Mouse (Mus musculus): Measurements from ENCODE around the gene Fndc5. TPM values are rescaled to one million over a fixed set of nuclear protein-coding genes. Genes with fewer than 3 reads are reported as not detected.

Fndc5 gene
- polyA plus RNA-seq, 1 experiment from 2014 or later: 5.6 TPM

GRCm38 (mm10) chr4:129125736-129126451 is 10.9 kb upstream of the Fndc5 start:
- Histone ChIP-seq H3K27ac (replicated peaks) (no peak overlapping the region), H3K4me2 (peak overlapping the region; percentile 62), H3K4me1 (peaks cover 48% of the 10 kb centered on the region), H3K9ac (no peak overlapping the region), H3K9me3 (no peaks in the 10 kb centered on the region), H3K36me3 (no peaks in the 10 kb centered on the region), H3K27me3 (replicated peaks) (peaks cover 87% of the 10 kb centered on the region), H3K4me3 (peak overlapping the region; percentile 34)
- 7% methylated on average over 19 of the region's 19 CpGs for WGBS
- ATAC-seq (ENCODE audit: extremely low read depth, insufficient number of reproducible peaks, low FRiP score, low TSS enrichment): no peak

- H3K36me3 ChIP-seq: no peaks in the 10 kb centered on the region
- H3K27ac ChIP-seq (replicated peaks): no peak overlapping the region
- ATAC-seq (ENCODE audit: extremely low read depth, insufficient number of reproducible peaks, low FRiP score, low TSS enrichment): no peak
- no peak overlapping the region for H3K4me2 ChIP-seq
- H3K27me3 ChIP-seq (replicated peaks): peaks cover 78% of the 10 kb centered on the region
- H3K4me1 ChIP-seq: peaks cover 42% of the 10 kb centered on the region
- H3K9ac ChIP-seq: no peak overlapping the region
- H3K9me3 ChIP-seq: no peaks in the 10 kb centered on the region
- WGBS: 44% methylated on average over 13 of the region's 13 CpGs
- no peak overlapping the region for H3K4me3 ChIP-seq
Observed at GRCm38 (mm10) chr4:129128582-129129338, 8.0 kb upstream of the Fndc5 start.

GRCm38 (mm10) chr4:129129387-129129786 is 7.4 kb upstream of the Fndc5 start:
- no peak for ATAC-seq (ENCODE audit: extremely low read depth, insufficient number of reproducible peaks, low FRiP score, low TSS enrichment)
- Histone ChIP-seq H3K36me3 (no peaks in the 10 kb centered on the region), H3K9me3 (no peaks in the 10 kb centered on the region), H3K27ac (replicated peaks) (no peak overlapping the region), H3K27me3 (replicated peaks) (peaks cover 71% of the 10 kb centered on the region), H3K4me1 (peaks cover 42% of the 10 kb centered on the region), H3K4me2 (no peak overlapping the region), H3K9ac (no peak overlapping the region), H3K4me3 (no peak overlapping the region)
- 33% methylated on average over 9 of the region's 9 CpGs for WGBS

GRCm38 (mm10) chr4:129130149-129130548 is 6.7 kb upstream of the Fndc5 start:
- H3K4me1 ChIP-seq: peaks cover 42% of the 10 kb centered on the region
- H3K4me2 ChIP-seq: peak overlapping the region; percentile 61
- no peak overlapping the region for H3K27ac ChIP-seq (replicated peaks)
- 4% methylated on average over 8 of the region's 8 CpGs for WGBS
- no peaks in the 10 kb centered on the region for H3K36me3 ChIP-seq
- H3K9me3 ChIP-seq: no peaks in the 10 kb centered on the region
- H3K27me3 ChIP-seq (replicated peaks): peaks cover 67% of the 10 kb centered on the region
- H3K9ac ChIP-seq: peak overlapping the region; percentile 28; the same call in 1 of the 2 replicates
- no peak for ATAC-seq (ENCODE audit: extremely low read depth, insufficient number of reproducible peaks, low FRiP score, low TSS enrichment)
- peak overlapping the region; percentile 34 for H3K4me3 ChIP-seq

GRCm38 (mm10) chr4:129130755-129131303 is 6.0 kb upstream of the Fndc5 start:
- 6% methylated on average over 17 of the region's 17 CpGs for WGBS
- no peak overlapping the region for H3K27ac ChIP-seq (replicated peaks)
- H3K4me3 ChIP-seq: peak overlapping the region; percentile 34
- H3K27me3 ChIP-seq (replicated peaks): peaks cover 67% of the 10 kb centered on the region
- H3K4me1 ChIP-seq: peaks cover 36% of the 10 kb centered on the region
- peak overlapping the region; percentile 52 for H3K9ac ChIP-seq
- no peaks in the 10 kb centered on the region for H3K36me3 ChIP-seq
- H3K9me3 ChIP-seq: no peaks in the 10 kb centered on the region
- ATAC-seq (ENCODE audit: extremely low read depth, insufficient number of reproducible peaks, low FRiP score, low TSS enrichment): no peak
- H3K4me2 ChIP-seq: peak overlapping the region; percentile 61

GRCm38 (mm10) chr4:129134799-129135585 is 1.8 kb upstream of the Fndc5 start:
- Histone ChIP-seq H3K36me3 (no peaks in the 10 kb centered on the region), H3K4me3 (peak overlapping the region; percentile 25), H3K9me3 (no peaks in the 10 kb centered on the region), H3K4me2 (peak overlapping the region; percentile 60), H3K27ac (replicated peaks) (no peak overlapping the region), H3K27me3 (replicated peaks) (peaks cover 73% of the 10 kb centered on the region), H3K9ac (peak overlapping the region; percentile 52; the same call in 1 of the 2 replicates), H3K4me1 (peaks cover 42% of the 10 kb centered on the region)
- WGBS: 8% methylated on average over 15 of the region's 15 CpGs
- no peak for ATAC-seq (ENCODE audit: extremely low read depth, insufficient number of reproducible peaks, low FRiP score, low TSS enrichment)

GRCm38 (mm10) chr4:129135637-129136036 is 1.2 kb upstream of the Fndc5 start:
- no peak overlapping the region for H3K9ac ChIP-seq
- H3K4me3 ChIP-seq: no peak overlapping the region
- peaks cover 40% of the 10 kb centered on the region for H3K4me1 ChIP-seq
- ATAC-seq (ENCODE audit: extremely low read depth, insufficient number of reproducible peaks, low FRiP score, low TSS enrichment): no peak
- WGBS: 46% methylated on average over 2 of the region's 2 CpGs
- no peak overlapping the region for H3K27ac ChIP-seq (replicated peaks)
- peaks cover 71% of the 10 kb centered on the region for H3K27me3 ChIP-seq (replicated peaks)
- H3K4me2 ChIP-seq: no peak overlapping the region
- no peaks in the 10 kb centered on the region for H3K36me3 ChIP-seq
- no peaks in the 10 kb centered on the region for H3K9me3 ChIP-seq

GRCm38 (mm10) chr4:129136189-129136578 is 615 bp upstream of the Fndc5 start:
- H3K27ac ChIP-seq (replicated peaks): no peak overlapping the region
- peaks cover 41% of the 10 kb centered on the region for H3K4me1 ChIP-seq
- no peak for ATAC-seq (ENCODE audit: extremely low read depth, insufficient number of reproducible peaks, low FRiP score, low TSS enrichment)
- peak overlapping the region; percentile 90 for H3K4me2 ChIP-seq
- H3K9me3 ChIP-seq: no peaks in the 10 kb centered on the region
- H3K4me3 ChIP-seq: peak overlapping the region; percentile 67
- no peaks in the 10 kb centered on the region for H3K36me3 ChIP-seq
- H3K27me3 ChIP-seq (replicated peaks): peaks cover 67% of the 10 kb centered on the region
- peak overlapping the region; percentile 88 for H3K9ac ChIP-seq
- WGBS: 32% methylated on average over 9 of the region's 9 CpGs

- Histone ChIP-seq H3K36me3 (no peaks in the 10 kb centered on the region), H3K27me3 (replicated peaks) (peaks cover 53% of the 10 kb centered on the region), H3K27ac (replicated peaks) (peak overlapping the region; percentile 36), H3K4me3 (peak overlapping the region; percentile 67), H3K4me2 (peak overlapping the region; percentile 90), H3K9me3 (no peaks in the 10 kb centered on the region), H3K4me1 (peaks cover 55% of the 10 kb centered on the region), H3K9ac (peak overlapping the region; percentile 88)
- ATAC-seq (ENCODE audit: extremely low read depth, insufficient number of reproducible peaks, low FRiP score, low TSS enrichment): no peak
- WGBS: 47% methylated on average over 14 of the region's 14 CpGs
Observed at GRCm38 (mm10) chr4:129137392-129138321, 858 bp downstream of the Fndc5 start.

- peaks cover 71% of the 10 kb centered on the region for H3K4me1 ChIP-seq
- no peak for ATAC-seq (ENCODE audit: extremely low read depth, insufficient number of reproducible peaks, low FRiP score, low TSS enrichment)
- H3K27ac ChIP-seq (replicated peaks): no peak overlapping the region
- H3K36me3 ChIP-seq: peaks cover 3% of the 10 kb centered on the region; the same call in 1 of the 2 replicates
- no peak overlapping the region for H3K4me2 ChIP-seq
- no peaks in the 10 kb centered on the region for H3K9me3 ChIP-seq
- H3K9ac ChIP-seq: no peak overlapping the region
- peaks cover 51% of the 10 kb centered on the region for H3K27me3 ChIP-seq (replicated peaks)
- 60% methylated on average over 5 of the region's 5 CpGs for WGBS
- no peak overlapping the region for H3K4me3 ChIP-seq
Observed at GRCm38 (mm10) chr4:129139642-129140041, 2.8 kb downstream of the Fndc5 start.
